Mouse (Mus musculus) brain, adult 2 months (tissue): ENCODE measurements at regions not wholly inside any gene's neighbourhood (a gene's known extent, or its start where the extent isn't known, plus 50 kb on each side); places are given as distances from the start of the nearest gene placed in this dataset.

ENCODE experiments used
- DNase-seq: peaks from one replicate; pipeline ENCODE4 v3.0.0; 2011; ENCODE audit warnings: low read depth, low spot score

- DNase-seq = no peak
Observed at GRCm38 (mm10) chr6:88964071-88964470, 62.0 kb downstream of the Tpra1 start.

DNA sequence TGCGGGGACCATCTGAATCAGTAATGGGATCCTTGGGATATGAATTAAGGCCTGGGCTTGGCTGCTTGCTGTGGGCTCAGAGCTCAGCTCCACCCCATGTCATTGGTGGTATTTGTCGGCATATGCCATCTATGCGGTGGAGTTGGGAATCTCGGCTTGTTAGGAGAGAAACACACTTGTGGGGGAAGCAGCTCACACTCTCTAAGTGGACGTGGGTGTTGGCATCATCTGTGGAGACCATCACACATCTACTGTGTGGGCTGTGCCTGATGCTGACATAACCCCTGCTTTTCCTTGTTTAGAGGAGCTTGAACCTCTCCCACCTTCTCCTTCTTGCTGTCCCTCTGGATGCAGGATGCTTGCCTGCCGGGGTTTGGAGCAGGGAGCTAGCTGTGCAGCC lies 62.9 kb downstream of the Tpra1 start:
- DNase-seq = peak; percentile 88

DNA sequence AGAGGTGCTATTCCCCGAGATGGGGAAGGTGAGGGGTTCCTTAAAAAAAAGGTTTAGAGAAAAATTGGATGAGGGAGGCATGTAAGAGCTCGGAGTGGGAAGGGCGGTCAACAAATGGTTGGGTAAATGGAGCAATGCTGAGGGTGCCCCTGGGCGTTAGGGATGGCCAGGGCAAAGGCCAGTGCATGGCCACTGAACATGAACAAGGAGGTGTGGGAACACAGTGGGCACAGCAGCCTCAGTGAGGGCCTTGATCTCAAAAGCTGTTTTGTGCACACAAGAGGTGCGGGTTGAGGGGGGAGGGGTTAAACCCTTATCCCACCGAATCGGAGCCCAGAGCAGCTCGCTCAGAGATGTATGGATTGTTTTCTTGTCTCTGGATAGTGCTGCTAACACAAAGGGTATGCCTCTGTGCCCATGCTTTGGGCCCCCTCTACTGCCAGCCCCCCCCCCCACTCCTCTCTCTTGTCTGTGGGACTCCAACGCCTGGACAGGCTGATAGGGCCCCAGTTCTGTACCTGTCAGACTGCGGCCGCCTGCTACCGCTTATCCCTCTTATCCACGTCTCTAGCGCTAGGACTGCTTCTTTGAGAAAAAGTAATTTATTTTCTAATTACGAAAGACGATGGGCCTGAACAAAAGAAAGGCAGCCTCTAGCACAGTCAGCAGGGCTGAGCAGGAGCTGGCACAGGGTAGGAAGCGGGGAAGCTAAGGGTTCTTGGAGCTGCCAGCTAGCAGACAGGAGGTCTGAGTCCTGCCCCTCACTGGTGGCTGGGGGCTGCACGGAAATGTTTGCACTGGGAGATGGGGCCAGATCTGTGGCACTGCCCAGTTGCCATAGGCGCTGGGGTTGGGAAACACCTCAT lies 63.5 kb downstream of the Tpra1 start:
- no peak for DNase-seq

DNA sequence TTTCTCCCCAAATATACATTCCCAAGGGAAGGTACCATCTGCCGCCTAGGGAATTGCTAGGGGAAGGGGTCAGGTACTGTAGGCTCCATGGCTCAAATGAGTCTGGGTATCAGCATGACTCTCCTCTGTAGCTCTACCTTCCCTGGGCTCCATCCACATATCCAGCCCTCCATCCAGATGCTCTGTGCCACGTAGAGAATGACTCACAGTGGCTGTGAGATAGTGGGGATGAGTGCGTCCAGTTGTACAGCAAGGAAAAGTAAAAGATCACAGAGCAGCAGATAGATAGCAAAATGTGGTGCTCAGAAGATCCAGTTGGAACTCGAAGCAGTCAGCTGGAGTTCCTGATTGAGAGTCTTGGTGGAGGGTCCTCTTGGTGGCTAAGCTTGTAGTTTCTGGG lies 64.5 kb downstream of the Tpra1 start:
- peak; percentile 66 for DNase-seq

GRCm38 (mm10) chr6:88968842-88969241 lies 66.8 kb downstream of the Tpra1 start:
- DNase-seq = peak; percentile 83

DNA sequence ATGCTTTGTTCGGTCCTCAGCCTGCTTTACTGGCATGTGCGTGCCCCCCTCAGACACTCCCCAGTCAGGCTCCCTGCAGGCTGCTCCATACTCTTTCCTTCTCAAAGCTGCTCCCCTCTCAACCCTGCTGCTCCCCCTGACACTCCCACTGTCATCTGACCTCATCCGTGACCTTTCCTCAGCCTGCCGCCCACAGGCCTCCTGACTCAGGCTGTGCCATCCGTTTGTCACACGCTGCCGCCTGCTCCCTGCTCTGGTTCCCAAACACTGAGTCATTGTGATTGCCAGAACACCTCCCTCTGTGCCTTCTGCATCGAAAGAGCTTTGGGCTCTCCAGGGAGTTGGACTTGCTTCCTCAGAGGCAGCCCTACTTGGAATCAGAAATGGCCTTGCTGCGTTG lies 69.7 kb downstream of the Tpra1 start:
- DNase-seq = peak; percentile 96

- DNase-seq = no peak
Observed at GRCm38 (mm10) chr6:88974457-88974856, 72.4 kb downstream of the Tpra1 start.

- no peak for DNase-seq
Observed at GRCm38 (mm10) chr6:88976581-88976980, 74.5 kb downstream of the Tpra1 start.

- no peak for DNase-seq
Observed at GRCm38 (mm10) chr6:88976994-88977393, 74.9 kb downstream of the Tpra1 start.

DNA sequence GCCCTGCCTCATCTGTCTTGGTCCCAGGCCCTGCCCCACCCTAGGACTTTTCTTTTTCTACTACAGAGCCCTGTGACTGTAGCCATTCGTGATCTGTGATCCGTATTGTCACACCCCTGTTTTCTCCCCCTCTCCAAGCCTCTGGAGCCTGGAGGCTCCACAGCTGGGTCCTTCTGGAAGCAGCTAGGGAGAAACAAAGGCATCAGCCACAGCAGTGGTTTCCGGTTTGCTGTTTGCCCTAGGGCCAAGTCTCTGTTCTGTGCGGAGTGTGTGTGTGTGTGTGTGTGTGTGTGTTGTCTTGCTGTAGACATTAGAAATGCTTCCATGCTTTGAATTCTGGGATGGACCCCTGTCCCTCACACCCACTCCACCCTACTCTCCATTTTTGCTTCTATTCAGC lies 76.9 kb downstream of the Tpra1 start:
- DNase-seq = no peak

DNA sequence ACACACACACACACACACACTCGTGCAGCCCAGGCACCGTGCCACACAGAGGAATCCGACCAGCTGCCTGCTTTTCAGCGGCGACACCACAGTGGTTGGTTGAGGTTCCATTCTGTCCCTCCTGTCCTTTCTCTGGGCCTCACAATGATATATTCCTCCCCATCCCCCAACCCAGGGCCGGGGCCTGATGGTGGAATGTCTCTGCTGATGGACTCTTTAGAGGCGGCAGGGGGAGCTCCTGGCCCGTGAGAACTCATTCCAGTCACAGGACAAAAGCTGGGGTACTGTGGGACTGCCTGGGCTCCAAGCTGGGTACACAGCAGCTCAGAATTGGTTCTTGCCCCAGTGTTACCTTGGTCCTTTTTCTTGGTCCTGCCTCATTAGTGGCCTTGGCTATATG lies 78.1 kb downstream of the Tpra1 start:
- DNase-seq = peak; percentile 76

- no peak for DNase-seq
Observed at GRCm38 (mm10) chr6:88981544-88981943, 79.5 kb downstream of the Tpra1 start.

GRCm38 (mm10) chr6:88984170-88984569 lies 82.1 kb downstream of the Tpra1 start:
- no peak for DNase-seq

GRCm38 (mm10) chr6:88984863-88985262 lies 82.8 kb downstream of the Tpra1 start:
- DNase-seq = no peak

GRCm38 (mm10) chr6:88988551-88988950 lies 86.5 kb downstream of the Tpra1 start:
- DNase-seq = peak; percentile 83

DNA sequence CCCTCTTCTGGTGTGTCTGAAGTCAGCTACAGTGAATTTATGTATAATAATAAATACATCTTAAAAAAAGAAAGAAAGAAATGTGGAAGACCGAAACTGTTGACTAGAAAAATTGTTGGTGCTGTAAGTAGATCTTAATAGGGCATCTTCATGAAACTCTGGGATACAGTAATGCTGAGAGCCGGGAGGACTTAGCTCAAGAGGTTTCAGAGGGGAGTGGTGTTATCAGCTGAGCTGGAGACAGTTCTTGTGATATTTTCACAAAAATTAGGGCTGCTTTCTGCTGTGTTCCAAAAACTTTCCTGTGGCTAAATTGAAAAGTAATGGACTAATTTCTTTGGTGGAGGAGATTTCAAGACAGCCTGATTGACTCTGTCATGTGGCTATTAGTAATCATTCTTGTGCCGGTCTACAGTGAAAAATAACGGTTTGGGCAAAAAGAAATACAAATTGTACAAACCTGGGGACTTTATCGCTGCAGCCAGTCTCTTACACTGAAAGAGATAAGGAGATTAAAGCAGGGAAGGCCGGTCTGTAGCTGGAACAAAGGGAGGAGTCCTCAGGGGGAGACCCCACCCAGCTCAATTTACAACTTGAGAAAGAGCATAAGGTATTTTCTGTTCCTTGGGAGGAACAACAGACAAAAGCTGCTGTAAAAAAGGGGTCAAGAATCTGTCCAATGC lies 87.7 kb downstream of the Tpra1 start:
- DNase-seq = no peak

DNA sequence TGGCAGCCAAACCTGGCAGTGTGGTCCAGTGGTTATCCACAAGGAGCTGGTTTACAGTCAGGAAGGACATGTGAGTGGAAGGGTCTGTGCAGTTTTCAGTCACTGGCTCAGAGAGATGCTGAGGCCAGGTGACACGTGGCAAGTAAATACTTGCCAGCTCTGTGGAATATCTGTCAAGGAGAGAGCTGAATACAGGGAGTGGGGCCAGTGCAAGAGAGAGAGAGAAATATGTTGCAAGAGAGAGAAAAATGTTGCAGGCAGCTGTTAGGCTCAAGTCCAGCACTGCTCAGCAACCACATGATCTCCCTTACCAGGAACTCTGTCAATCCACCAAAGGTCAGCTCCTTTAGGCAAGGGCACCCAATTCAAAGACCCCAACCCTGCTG lies 88.2 kb downstream of the Tpra1 start:
- DNase-seq = no peak

- no peak for DNase-seq
Observed at GRCm38 (mm10) chr6:88995077-88995476, 93.0 kb downstream of the Tpra1 start.

- DNase-seq = no peak
Observed at GRCm38 (mm10) chr6:88998927-88999722, 97.1 kb downstream of the Tpra1 start.

GRCm38 (mm10) chr6:89000359-89000758 lies 98.3 kb downstream of the Tpra1 start:
- peak; percentile 31 for DNase-seq

DNA sequence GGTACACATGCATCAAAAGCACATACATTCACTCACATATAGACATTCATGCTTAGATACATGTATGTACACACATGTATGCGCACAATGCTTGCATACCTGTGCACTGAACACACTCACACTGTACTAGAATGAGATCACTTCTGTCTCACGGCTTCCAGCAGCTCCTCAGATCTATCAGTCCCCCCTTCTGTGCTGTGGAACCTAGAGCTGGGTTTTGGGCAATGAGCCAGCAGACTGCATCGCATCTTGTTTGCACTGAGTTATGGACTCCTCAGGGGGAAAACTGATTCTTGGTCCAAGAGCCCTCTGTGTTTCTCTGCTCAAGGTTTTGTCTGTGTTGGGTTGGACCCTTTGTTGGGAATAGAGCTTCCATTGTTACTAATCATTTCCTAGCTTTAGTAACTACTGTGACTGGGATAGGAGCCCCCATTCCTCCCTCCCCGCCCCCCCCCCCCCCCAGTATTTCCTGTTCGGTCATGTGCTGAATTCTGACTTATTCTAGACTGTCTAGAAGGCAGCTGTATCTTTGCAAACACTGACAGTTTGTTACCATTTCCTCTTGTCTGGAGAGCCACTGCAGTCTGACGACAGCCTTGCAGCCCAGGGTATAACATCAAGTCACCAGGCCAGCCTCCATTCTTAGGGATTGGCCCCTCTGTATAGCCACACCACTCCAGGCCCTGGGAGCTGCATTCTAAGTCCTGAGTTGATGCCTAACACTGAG lies 101.3 kb downstream of the Tpra1 start:
- DNase-seq = no peak

DNA sequence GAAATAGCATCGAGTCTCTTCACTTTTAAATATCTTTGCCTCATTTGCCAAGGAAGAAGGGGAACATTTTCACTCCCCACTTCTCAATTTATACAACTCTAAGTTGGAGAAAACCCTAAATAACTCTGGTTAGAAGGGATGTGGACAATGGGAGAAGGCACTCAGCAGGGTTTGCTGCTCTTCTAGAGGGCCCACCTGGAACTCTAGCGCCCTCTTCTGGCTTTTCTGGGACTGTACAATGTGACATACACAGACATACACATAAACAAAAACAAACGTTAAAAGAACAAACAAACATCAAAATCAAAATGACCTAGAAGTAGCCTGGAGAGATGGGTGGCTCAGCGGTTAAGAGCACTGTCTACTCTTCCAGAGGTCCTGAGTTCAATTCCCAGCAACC lies 103.0 kb downstream of the Tpra1 start:
- no peak for DNase-seq
